Mouse (Mus musculus): ENCODE results near the gene Heg1.

Heg1 gene

DNA sequence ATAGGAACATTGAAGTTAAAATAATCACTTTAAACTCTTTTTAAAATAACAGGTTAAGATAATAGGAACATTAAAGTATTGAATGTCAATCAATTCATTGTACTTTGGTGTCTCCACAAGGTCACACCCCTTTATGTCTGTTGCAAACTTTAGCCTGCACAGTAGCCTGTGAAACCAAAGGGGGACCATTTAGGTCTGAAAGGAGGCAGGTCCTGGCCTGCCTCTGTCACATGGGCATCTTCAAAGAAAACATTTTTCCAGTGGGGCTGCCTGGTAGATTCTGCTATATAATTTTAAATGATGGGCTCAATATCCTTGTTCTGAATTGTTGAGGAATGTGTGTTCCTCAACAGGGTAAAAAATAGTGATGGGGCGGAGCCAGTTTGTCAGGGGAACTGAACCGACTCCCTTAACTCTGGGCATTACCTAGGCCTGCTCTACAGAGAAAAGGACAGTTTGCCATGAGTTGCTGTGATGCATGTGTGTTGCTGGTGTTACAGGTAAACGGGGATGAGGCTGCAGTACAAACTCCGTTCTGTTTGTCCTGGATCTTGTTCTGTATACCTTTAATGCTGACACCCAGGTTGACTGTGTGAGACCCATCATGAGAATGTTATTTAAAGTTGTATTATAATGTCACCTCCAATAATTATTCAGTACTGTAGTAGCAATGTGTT is 86.7 kb downstream of the Heg1 start:
- DNase-seq (ENCODE audit: low spot score in 2 of 2), result no peak

DNA sequence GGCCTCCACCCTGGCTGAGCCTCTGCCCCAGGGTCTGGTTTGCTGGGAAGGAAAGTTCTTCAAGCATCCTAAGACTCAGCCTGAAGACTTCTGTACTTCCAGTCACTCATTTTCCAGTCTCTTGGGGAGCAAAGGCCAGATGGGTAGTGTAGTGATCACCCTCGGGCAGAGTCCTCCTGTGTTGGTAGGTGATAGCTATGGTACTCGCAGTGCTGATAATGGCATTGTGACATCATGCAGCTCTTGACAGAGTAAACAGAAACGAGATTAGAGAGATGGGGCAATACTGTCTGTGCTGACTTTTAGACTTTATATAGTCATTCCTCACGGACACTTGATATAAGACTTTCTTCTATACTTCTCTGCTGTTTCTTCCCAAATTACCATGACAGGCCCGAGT is 88.6 kb downstream of the Heg1 start:
- DNase-seq (ENCODE audit: low spot score in 2 of 2), result no peak

DNA sequence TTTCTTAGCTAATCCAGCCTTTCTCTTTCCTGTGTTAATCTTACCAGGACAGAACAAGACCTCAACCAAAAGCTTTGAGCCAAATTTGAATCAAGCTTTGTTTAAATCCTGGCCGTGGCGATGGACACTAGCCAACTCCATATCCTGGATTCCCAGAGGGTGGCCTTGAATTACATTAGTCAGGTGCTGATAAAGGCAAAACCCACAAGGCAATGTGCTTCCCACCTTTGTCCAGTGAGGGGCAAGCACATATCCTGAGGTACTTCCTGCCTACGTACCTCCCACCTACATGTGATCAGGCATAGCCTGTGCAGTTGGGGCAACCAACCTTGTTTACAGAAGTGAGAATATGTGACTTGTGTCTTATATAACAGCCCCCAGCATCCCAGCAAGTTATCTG is 90.8 kb downstream of the Heg1 start:
- no peak for DNase-seq (ENCODE audit: low spot score in 2 of 2)

DNA sequence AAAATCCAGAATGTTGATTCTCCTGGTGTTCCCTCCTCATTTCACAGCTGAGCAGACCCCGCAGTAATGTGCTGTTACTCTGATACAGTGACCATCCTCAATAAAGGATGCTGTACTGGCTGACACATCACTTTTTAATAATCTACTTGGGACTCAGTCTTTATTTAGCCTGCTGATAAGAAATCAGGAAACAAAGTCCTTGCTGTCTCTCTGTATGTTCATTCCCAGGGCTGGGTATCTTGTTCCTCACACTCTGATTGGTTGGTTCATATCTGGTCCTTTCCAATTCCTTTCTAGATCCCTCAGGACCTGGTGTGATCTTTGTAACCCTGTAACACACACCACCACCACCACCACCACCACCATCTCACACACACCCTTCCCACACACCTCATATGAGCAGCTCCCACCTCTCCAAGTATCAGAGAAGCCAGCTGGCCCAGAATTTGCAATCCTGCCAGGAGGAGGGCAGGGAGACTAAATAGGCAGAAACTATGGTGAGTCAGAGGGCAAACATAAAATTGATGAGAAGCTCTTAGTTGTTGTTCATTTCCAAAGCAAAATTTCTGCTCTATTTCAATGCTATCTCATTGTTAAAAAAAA is 91.7 kb downstream of the Heg1 start:
- no peak for DNase-seq (ENCODE audit: low spot score in 2 of 2)

DNA sequence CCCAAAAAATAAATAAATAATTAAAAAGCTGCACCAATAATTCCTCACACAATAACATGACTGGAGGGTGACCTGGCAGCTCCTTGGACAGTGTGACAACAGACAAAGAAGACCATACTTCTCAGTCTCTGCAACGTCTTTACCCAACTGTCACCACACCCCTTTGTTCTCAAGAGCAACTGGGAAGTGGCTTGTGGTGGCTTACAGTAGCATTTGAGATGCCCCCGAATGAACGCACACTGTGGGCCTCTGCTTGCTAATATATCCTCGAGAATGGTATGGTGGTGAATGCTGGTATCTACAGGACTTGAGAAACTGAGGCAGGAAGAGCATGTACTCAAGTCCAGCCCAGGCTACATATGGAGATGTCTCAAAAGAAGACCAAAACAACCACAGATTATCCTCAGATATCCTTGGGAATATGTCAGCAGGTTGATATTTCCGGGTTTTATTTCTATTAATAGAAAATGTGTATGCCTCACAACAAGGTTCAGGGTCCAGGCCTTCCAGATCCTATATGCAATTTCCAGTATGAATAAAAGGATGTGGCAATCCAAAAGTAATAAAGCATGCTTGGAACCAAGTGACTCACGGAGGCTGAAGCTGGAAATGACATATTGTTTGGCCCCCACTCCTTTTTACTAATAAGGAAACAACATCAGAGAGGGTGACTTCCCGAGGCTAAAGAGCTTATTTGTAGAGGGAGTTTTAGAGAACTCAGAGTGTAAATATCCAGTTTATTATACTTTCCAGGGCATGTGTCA is 92.8 kb downstream of the Heg1 start:
- no peak for DNase-seq (ENCODE audit: low spot score in 2 of 2)

DNA sequence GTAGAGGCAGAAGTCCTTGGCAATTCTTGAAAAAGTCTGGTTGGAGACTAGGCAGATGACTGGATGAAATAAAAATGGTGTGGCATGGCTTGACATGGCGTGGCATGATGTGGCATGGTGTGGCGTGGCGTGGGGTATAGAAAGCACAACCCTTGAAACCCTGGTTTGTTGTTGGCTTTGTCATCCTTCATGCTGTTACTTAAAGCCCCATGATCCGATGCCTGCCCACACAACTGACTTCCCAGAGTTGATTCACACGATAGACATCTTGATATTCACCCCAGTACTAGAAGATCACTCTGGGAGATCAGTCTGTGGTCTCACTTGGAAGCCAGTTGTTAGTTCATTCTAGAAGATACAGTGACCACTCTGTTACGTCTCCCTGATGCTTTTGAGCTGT is 93.4 kb downstream of the Heg1 start:
- DNase-seq (ENCODE audit: low spot score in 2 of 2), result no peak

DNA sequence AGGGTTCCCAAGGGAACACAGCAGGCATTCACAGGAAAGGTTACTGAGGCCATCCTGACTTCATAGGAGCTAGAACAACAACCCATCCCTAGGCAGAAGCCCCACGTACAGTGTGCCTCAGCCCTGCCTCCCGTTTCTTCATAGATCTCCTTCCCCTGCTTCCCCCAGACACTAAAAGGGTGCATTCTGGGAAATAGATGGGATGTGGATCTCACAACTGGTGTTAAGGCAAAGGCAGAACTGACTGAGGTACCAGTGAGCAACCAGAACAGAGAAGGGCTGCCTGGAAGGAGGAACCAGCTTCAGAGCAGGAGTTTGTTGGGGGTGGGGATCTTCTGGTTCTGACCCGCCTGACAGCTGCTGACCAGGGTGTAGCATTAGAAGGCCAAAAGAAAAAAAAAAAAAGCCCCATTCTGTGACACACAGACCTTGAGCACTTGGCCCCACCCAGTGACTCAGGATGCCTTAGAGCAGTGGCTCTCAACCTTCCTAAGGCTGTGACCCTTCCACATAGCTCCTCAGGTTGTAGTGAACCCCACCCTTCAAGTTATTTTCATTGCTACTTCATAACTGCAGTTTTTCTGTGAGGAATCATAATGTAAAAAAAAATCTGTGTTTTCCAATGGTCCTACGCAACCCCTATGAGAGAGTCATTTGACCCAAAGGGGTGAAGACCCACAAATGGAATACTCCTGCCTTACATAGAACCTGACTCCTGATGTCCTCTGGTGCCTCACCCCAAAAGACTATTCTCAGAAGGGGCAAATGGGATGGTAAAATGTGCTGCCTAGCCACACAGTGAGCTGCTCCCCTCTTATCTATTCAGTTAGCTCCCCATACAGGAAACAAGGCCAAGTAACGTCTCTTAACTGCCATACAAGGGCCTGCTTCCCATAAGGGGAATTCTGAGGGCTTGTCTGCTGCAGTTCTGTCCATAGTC is 97.9 kb downstream of the Heg1 start:
- no peak for DNase-seq (ENCODE audit: low spot score in 2 of 2)

DNA sequence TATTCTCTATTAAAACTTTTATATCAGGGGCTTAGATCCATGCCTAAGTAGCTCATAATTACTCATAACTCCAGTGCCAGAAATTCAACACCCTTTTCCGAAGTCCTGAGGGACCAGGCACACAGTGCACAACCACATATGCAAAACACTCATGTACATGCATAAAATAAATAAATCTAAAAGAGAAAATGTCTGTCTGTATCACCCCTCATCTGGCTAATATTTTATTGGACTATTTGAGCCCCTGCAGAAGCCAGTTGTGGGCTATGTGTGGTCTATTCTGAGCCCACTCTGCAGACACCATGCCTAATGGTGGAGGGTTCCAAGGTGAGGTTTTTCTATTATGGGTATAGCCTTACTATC is 98.5 kb downstream of the Heg1 start:
- DNase-seq (ENCODE audit: low spot score in 2 of 2), result no peak

DNA sequence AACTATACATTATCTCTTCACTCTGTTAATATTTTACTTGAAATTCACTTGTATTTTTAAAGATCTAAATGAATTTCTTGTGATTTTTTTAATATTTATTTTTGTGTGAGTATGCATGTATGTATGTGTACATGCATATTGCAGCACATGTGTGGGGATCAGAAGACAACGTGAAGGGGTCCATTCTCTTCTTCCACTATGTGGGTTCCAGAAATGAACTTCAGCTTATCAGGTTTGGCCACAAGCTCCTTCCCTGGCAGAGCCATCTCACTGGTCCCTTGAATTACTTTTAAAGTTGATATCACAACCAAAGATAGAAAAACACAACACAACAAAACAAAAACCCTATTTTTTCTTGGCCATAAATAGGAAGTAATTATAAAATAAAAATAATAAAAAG is 100.4 kb downstream of the Heg1 start:
- DNase-seq (ENCODE audit: low spot score in 2 of 2), result no peak

DNA sequence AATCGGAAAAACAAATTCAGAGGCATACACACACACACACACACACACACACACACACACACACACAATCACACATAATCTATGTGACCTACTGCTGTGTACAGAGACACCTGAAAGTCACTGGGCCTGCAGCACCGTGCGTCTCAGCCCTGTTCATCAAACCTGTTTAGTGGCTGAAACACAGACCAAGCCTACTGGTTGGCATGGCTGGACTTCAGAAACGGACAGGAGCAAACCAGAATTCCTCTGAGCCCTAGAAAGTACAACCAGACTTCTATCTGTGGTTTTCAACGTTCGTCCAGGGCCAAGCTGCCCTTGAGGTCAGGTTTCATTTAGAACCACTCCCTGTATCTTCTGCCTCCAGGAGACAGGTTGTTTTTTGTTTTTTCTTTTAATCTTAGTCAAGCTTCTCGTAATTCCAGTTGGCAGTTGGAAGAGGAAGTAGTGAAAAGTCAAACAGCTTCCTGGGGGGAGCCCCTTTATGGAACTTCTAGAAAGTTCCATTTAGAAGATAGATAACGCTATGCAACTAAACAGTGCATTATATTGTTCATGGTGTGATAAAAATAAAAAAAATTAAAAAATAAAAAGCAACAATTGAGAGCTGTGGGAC is 101.0 kb downstream of the Heg1 start:
- no peak for DNase-seq (ENCODE audit: low spot score in 2 of 2)

DNA sequence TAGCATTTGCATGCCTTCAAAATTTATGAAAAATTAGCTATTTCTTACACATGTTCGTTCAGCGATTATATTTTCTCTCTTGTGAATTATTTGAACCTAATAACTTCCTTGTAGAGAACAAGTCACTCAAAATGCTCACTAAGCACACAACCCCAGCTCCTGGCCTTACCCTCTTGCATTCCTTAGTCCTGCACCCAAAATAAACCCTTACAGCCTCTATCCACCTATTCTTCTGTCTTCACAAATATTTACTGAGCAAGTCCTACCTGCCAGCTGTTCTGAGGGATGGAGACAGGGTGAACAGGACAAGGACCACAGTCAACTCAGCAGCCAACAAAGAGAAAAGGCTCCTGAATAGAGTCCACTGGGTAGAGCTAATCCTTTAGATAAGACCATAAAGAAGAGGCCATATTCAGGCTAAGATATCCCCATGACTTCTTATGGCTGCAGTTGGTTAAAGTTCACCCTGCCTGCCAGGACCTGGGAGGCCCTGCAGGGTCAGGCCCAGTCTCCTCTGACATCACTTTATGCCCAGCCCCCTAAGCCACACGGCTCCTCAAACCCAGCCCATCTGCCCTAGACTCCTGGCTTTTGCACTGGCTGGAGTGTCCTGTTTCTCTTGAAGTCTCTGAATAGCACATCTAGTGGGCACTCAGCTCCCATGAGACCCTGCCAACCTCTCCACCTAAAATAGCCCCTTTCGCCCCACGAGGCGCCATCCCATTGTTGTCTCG is 102.7 kb downstream of the Heg1 start:
- no peak for DNase-seq (ENCODE audit: low spot score in 2 of 2)

DNA sequence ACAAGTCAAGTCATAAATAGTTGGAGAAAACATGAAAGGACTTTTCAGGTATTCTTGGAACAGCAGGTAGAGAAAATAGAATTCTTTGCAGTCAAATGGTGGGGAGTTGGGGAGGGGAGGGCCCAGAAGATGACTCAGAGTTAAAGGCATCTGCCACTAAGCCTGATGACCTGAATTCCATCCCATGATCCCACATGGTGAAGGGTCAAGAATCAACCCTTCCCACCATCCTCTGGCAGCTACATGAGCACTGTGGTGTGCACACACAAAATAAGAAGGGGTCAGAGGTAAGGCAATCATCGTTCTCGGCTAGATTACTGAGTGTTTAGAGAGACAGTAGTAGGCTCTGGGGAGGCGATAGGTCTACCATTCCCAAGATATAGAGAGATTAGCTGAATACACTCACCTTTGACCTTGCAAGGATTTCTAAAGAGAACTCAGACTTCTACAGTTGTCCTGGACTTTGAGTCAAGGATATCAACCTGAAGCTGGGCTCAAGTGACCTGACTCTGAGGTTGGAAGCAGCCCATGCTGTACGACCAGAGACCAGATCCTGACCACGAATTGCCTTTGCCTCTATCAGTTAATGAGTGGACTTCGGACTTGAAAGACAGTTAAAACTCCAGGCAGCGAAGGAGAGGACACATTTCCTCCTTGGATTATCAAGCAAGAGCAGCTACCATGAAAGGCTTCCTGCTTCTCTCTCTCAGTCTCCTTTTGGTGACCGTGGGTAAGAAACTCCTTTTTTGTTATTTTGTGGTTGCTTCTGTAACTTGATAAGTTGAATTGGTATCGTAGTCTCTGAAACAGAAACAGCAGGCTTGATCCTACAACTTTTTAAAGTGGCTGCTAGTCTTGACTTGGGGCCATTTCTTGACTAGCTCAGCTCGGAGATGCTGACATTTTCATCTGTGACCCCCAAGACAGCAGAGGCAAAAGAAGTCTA is 109.9 kb downstream of the Heg1 start, which contains the start of gene Muc13:
TSS of gene Muc13 (plus strand) at position 192 of the 946 bp plus-strand sequence.
- DNase-seq (ENCODE audit: low spot score in 2 of 2), result no peak

DNA sequence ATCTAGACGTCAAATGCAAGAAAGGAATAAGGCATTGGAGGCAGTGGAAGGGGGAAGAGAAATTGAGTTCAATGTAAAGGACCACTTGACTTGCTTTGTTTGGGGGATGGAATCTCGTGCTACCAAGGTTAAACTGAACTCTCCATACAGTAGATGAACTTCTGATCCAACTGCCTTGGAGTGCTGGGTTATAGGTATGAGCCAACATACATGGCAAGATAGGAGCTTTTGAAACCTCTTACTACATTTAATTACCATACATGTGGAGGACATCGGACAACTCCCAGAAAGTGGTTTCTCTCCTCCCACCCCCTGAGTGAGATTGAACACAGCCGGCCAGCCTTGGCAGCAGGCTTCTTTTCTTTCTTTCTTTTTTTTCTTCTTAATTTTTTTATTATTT is 110.9 kb downstream of the Heg1 start:
- no peak for DNase-seq (ENCODE audit: low spot score in 2 of 2)

DNA sequence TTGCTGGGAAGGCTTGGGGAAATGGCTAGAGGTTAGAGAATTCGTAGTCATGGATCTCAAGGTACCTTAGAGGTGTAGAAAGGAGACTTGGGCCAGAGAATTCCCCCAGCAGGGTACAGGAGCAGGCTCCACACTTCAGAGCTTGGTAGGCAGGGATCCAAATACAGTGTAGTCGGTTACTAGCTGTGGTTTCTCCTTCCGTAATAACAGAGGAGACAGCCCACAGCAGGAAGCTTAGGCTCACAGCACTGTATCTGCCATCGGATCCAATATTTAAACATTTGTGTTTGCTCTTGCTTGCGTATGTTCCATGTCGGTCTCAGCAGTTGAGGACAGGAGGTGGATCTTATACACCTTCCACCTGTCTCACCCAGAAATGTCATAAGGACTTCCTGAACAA is 111.7 kb downstream of the Heg1 start:
- no peak for DNase-seq (ENCODE audit: low spot score in 2 of 2)

DNA sequence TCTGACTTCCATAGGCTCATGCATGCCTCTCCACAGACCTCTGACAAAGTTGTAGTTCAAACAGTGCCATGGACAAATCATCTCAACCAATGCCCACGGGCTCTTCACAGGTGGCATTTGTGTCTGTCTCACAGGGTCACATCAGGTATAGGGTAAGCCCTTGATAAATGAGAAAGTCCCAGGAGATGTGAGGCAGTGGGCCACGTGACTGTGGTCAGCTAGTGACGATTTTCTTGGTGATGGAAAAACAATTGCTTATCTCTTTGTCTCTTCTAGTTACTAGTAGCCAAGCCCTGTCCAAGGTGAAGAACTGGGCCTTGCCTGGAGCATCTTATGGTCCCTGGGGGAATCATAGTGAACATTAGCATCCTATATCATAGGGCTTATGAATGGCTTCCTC is 112.6 kb downstream of the Heg1 start:
- no peak for DNase-seq (ENCODE audit: low spot score in 2 of 2)

DNA sequence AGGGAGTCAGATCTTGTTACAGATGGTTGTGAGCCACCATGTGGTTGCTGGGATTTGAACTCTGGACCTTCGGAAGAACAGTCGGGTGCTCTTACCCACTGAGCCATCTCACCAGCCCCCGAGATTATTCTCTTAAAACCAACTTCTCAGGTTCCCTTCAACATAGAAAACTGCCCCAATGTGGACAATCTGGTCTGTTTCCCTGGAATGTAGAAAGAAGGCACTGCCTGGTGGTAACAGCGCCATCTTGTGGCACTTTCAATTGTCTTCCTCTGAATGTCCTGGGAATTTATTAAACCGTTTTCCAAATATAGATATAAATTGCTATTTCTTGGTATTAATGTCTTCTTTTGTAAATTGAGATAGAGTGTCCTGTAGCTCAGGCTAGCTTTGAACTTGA is 113.7 kb downstream of the Heg1 start:
- peak in 1 of 2 experiments; percentile 31 for DNase-seq (ENCODE audit: low spot score in 2 of 2)

DNA sequence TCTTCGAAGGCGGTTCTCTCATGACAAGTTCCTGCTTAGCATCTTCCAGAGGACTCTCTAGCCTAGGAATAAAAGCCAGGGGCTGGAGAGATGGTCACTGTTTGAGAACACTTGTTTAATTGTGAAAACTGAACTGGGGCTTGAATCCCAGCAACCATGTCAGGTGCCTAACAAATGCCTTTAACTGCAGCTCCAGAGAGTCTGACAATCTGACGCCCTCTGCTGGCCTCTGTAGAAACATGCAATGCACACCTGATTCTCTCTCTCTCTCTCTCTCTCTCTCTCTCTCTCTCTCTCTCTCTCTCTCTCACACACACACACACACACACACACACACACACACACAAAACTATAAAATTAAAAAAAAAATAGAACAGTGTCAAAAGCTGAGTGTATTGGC is 125.8 kb downstream of the Heg1 start:
- no peak for DNase-seq (ENCODE audit: low spot score in 2 of 2)

DNA sequence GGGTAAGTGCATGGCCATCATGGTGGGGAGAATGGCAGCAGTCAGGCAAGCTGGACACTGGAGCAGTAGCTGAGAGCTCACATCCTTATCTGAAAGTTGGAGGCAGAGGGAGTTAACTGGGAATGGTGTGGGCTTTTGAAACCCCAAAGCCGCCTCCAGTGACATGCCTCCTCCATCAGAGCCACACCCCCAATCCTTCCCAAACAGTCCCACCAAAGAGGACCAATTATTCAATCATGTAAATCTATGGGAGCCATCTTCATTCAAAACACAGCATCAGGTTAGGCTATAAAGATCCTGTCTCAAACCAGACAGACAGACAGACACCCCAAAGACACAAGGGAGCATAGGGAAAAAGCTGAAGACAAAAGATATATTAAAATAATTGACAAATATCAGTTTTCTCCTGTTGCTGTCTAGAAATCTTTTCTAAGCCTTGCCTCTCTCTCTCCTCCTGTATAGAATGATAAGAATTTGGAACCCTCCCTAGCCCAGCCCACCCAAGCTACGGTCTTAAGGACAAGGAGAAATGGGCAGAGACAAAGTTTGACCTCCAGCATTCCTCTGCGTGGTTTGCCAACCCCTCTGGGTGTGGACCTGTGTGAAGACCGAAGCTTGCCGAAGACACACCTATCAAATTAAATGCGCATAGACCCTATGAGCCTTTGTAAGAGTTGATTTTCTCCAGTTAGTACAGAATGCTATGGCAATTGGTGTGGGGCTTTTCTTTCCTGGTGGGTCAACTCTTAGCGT is 134.4 kb downstream of the Heg1 start:
- no peak for DNase-seq (ENCODE audit: low spot score in 2 of 2)
